Mouse (Mus musculus) midbrain, embryonic 14.5 days (tissue): ENCODE data around the gene Lrrtm3. TPM values are rescaled to one million over a fixed set of nuclear protein-coding genes. Genes with fewer than 3 reads are reported as not detected.

Experiments
- ATAC-seq: fragments of 200-750 bp; cut with Nextera tagmentation; 2 replicates; pipeline ENCODE4 v1.8.0; 2017; ENCODE audit warnings: moderate number of reproducible peaks, moderate library complexity; ENCODE audit not compliant: low FRiP score, low TSS enrichment
- DNase-seq: peaks from one replicate; pipeline ENCODE4 v3.0.0-alpha.2; 2015
- H3K27ac ChIP-seq: fragments of 300-500 bp; sonication (generic); replicated peaks from 2 replicates; pipeline ENCODE4 v1.5.1; 2014; ENCODE audit warnings: mild to moderate bottlenecking, low read depth, low read length, moderate library complexity
- H3K27me3 ChIP-seq: fragments of 300-500 bp; sonication (generic); 2 replicates; pipeline ENCODE4 v1.6.1; 2014; ENCODE audit warnings: low read length, control low read depth, mixed read lengths; ENCODE audit not compliant: control insufficient read depth, insufficient read depth
- H3K36me3 ChIP-seq: fragments of 300-500 bp; sonication (generic); 2 replicates; pipeline ENCODE4 v1.6.1; 2014; ENCODE audit warnings: low read length, control low read depth; ENCODE audit not compliant: control insufficient read depth, insufficient read depth
- H3K4me1 ChIP-seq: fragments of 300-500 bp; sonication (generic); 2 replicates; pipeline ENCODE4 v1.6.1; 2014; ENCODE audit warnings: mild to moderate bottlenecking, antibody characterized with exemption, low read length, control low read depth; ENCODE audit not compliant: control insufficient read depth, insufficient read depth
- H3K4me2 ChIP-seq: fragments of 300-500 bp; sonication (generic); 2 replicates; pipeline ENCODE4 v1.6.1; 2014; ENCODE audit warnings: mild to moderate bottlenecking, low read length, moderate library complexity
- H3K4me3 ChIP-seq: fragments of 300-500 bp; sonication (generic); replicated peaks from 2 replicates; pipeline ENCODE4 v1.5.1; 2014; ENCODE audit warnings: low read depth, low read length
- H3K9ac ChIP-seq: fragments of 300-500 bp; sonication (generic); replicated peaks from 2 replicates; pipeline ENCODE4 v1.6.1; 2014; ENCODE audit warnings: mild to moderate bottlenecking, low read length, moderate library complexity
- H3K9me3 ChIP-seq: fragments of 300-500 bp; sonication (generic); 2 replicates; pipeline ENCODE4 v1.6.1; 2016; ENCODE audit warnings: low read length, control low read depth, mixed read lengths; ENCODE audit not compliant: control insufficient read depth
- WGBS: fragments of 180-500 bp; shearing (Covaris S2); extraction: QIAGEN DNeasy Blood & Tissue Kit; methylation state at CpG from one replicate; pipeline ENCODE4 v1.1.7; 2014; 5-methylcytosine and 5-hydroxymethylcytosine counted together
- polyA plus RNA-seq: library from polyadenylated mRNA; unstranded; fragments of >200 nt; fragmentation: Nextera tagmentation; extraction: Ambion mirVana; gene quantifications from 2 replicates; pipeline ENCODE4 v1.2.1, GENCODE M21; 2014

Gene Lrrtm3
- polyA plus RNA-seq, 1 experiment from 2014 or later, result 27.7 TPM

GRCm38 (mm10) chr10:64087936-64088773 lies 1.9 kb downstream of the Lrrtm3 start:
- Histone ChIP-seq H3K27ac (peak overlapping the region; percentile 64; the same call in 1 of the 2 replicates), H3K36me3 (no peaks in the 10 kb centered on the region), H3K4me2 (peak overlapping the region; percentile 86), H3K9me3 (no peaks in the 10 kb centered on the region), H3K27me3 (peaks cover 7% of the 10 kb centered on the region; the same call in 1 of the 2 replicates), H3K9ac (peak overlapping the region; percentile 68), H3K4me1 (peaks cover 5% of the 10 kb centered on the region; the same call in 1 of the 2 replicates), H3K4me3 (peak overlapping the region; percentile 53)
- ATAC-seq (peak; percentile 28; the same call in 1 of the 2 replicates), DNase-seq (peak; percentile 72)
- 5% methylated on average over 26 of the region's 26 CpGs for WGBS

GRCm38 (mm10) chr10:64087521-64087920 lies 2.6 kb downstream of the Lrrtm3 start:
- peaks cover 5% of the 10 kb centered on the region; the same call in 1 of the 2 replicates for H3K4me1 ChIP-seq
- H3K9ac ChIP-seq, result peak overlapping the region; percentile 68
- DNase-seq, result peak; percentile 63
- H3K4me2 ChIP-seq, result peak overlapping the region; percentile 86
- WGBS, result 1% methylated on average over 12 of the region's 12 CpGs
- H3K27ac ChIP-seq, result no peak overlapping the region
- no peaks in the 10 kb centered on the region for H3K36me3 ChIP-seq
- H3K9me3 ChIP-seq, result no peaks in the 10 kb centered on the region
- peak; percentile 9; the same call in 1 of the 2 replicates for ATAC-seq
- peak overlapping the region; percentile 53 for H3K4me3 ChIP-seq
- H3K27me3 ChIP-seq, result peaks cover 7% of the 10 kb centered on the region; the same call in 1 of the 2 replicates

GRCm38 (mm10) chr10:64086567-64087391 lies 3.3 kb downstream of the Lrrtm3 start:
- Histone ChIP-seq H3K4me3 (peak overlapping the region; percentile 53), H3K4me1 (peaks cover 5% of the 10 kb centered on the region; the same call in 1 of the 2 replicates), H3K9me3 (no peaks in the 10 kb centered on the region), H3K27me3 (peaks cover 7% of the 10 kb centered on the region; the same call in 1 of the 2 replicates), H3K36me3 (no peaks in the 10 kb centered on the region), H3K9ac (peak overlapping the region; percentile 68), H3K27ac (0 out of 2 replicates have a peak overlapping the region, but pooled peaks have one; percentile 26), H3K4me2 (peak overlapping the region; percentile 86)
- DNase-seq (peak; percentile 55), ATAC-seq (no peak)
- 2% methylated on average over 12 of the region's 12 CpGs for WGBS

GRCm38 (mm10) chr10:64086183-64086566 lies 3.9 kb downstream of the Lrrtm3 start:
- H3K27ac ChIP-seq, result no peak overlapping the region
- 61% methylated on average over 16 of the region's 16 CpGs for WGBS
- no peak for ATAC-seq

GRCm38 (mm10) chr10:64084465-64084864 lies 5.6 kb downstream of the Lrrtm3 start:
- 39% methylated on average over 4 of the region's 4 CpGs for WGBS
- Histone ChIP-seq H3K36me3 (no peaks in the 10 kb centered on the region), H3K9ac (no peak overlapping the region), H3K4me2 (peak overlapping the region; percentile 86), H3K4me1 (peaks cover 5% of the 10 kb centered on the region; the same call in 1 of the 2 replicates), H3K27me3 (peaks cover 7% of the 10 kb centered on the region; the same call in 1 of the 2 replicates), H3K27ac (no peak overlapping the region), H3K9me3 (no peaks in the 10 kb centered on the region), H3K4me3 (peak overlapping the region; percentile 53)
- DNase-seq (peak; percentile 85), ATAC-seq (no peak)

More at GRCm38 (mm10) chr10:64086183-64086566, 3.9 kb downstream of the Lrrtm3 start:
- H3K27me3 ChIP-seq, result peaks cover 7% of the 10 kb centered on the region; the same call in 1 of the 2 replicates
- H3K9ac ChIP-seq, result peak overlapping the region; percentile 68; the same call in 1 of the 2 replicates
- peak overlapping the region; percentile 53 for H3K4me3 ChIP-seq
- DNase-seq, result peak; percentile 24
- peaks cover 5% of the 10 kb centered on the region; the same call in 1 of the 2 replicates for H3K4me1 ChIP-seq
- no peaks in the 10 kb centered on the region for H3K9me3 ChIP-seq
- H3K36me3 ChIP-seq, result no peaks in the 10 kb centered on the region
- peak overlapping the region; percentile 86 for H3K4me2 ChIP-seq

- WGBS, result 61% methylated on average over 11 of the region's 11 CpGs
- Histone ChIP-seq H3K27ac (no peak overlapping the region), H3K4me1 (peaks cover 5% of the 10 kb centered on the region; the same call in 1 of the 2 replicates), H3K9ac (no peak overlapping the region; the same call in 1 of the 2 replicates), H3K36me3 (no peaks in the 10 kb centered on the region), H3K4me3 (no peak overlapping the region; the same call in 1 of the 2 replicates), H3K27me3 (peaks cover 6% of the 10 kb centered on the region; the same call in 1 of the 2 replicates), H3K9me3 (no peaks in the 10 kb centered on the region), H3K4me2 (peak overlapping the region; percentile 39)
- DNase-seq (peak; percentile 35), ATAC-seq (no peak)
Observed at GRCm38 (mm10) chr10:64083813-64084212, 6.3 kb downstream of the Lrrtm3 start.

- no peak overlapping the region for H3K4me3 ChIP-seq
- no peak overlapping the region for H3K9ac ChIP-seq
- 84% methylated on average over 3 of the region's 3 CpGs for WGBS
Observed at GRCm38 (mm10) chr10:64082345-64082744, 7.7 kb downstream of the Lrrtm3 start.

GRCm38 (mm10) chr10:64076410-64077052 lies 13.5 kb downstream of the Lrrtm3 start:
- no peak for DNase-seq
- Histone ChIP-seq H3K27me3 (no peaks in the 10 kb centered on the region), H3K4me3 (no peak overlapping the region), H3K4me2 (peak overlapping the region; percentile 18; the same call in 1 of the 2 replicates), H3K9me3 (no peaks in the 10 kb centered on the region), H3K36me3 (no peaks in the 10 kb centered on the region), H3K4me1 (peaks cover 7% of the 10 kb centered on the region), H3K27ac (no peak overlapping the region), H3K9ac (no peak overlapping the region)
- 45% methylated on average over 10 of the region's 10 CpGs for WGBS
- ATAC-seq, result no peak

More at GRCm38 (mm10) chr10:64082345-64082744, 7.7 kb downstream of the Lrrtm3 start:
- Histone ChIP-seq H3K4me1 (no peaks in the 10 kb centered on the region), H3K36me3 (no peaks in the 10 kb centered on the region), H3K27me3 (no peaks in the 10 kb centered on the region), H3K9me3 (no peaks in the 10 kb centered on the region), H3K4me2 (no peak overlapping the region), H3K27ac (no peak overlapping the region)
- ATAC-seq (no peak), DNase-seq (no peak)
